Mouse (Mus musculus): ENCODE data around the gene Mrgpra4. TPM values are rescaled to one million over a fixed set of nuclear protein-coding genes. Genes with fewer than 3 reads are reported as not detected.

Mrgpra4 gene
- polyA plus RNA-seq (2012; rRNA removed), result not detected in 2 replicates

DNA sequence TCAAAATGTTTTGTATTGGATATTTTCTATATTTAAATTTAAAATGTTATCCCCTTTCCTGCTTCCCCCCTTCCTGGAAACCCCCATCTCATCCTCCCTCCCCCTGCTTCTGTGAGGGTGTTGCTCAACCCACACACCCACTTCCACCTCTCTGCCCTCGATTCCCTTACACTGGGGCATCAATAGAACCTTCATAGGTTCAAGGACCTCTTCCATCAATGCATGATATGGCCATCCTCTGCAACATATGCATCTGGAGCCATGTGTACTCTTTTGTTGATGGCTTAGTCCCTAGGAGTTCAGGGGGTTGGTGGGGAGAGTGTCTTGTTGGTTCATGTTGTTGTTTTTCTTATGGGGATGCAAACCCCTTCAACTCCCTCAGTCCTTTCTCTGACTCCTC is at the start of gene Mrgpra4:
Gene Mrgpra4 (minus strand): TSS at position 101 of the 400 bp plus-strand sequence.
- DNase-seq (ENCODE audit: low spot score), result no peak

- no peak for DNase-seq (ENCODE audit: low spot score)
Measured at GRCm38 (mm10) chr7:48027497-48027896, 45.6 kb upstream of the Mrgpra4 start, which contains the start of gene Mrgprx1. Gene Mrgprx1 (minus strand): TSS chr7:48027597.

DNA sequence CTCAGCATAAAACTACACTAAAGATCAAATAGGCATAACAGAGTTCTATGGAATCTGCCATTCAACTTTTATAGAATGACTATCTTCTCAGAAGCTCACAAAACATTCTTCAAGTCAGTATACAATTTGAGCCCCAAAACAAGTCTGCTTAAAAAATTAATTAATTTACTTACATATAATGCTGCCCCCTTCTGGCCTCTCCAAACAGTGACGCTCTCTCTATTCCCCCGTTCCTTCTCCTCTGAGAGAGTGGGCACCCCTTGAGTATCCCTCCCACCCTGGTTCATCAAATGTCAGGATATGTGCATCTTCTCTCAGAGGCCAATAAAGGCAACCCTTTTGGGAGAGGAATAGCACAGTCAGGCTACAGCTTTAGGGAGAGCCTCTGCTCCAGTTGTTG is 36.0 kb upstream of the Mrgpra4 start:
- DNase-seq (ENCODE audit: low spot score), result no peak

DNA sequence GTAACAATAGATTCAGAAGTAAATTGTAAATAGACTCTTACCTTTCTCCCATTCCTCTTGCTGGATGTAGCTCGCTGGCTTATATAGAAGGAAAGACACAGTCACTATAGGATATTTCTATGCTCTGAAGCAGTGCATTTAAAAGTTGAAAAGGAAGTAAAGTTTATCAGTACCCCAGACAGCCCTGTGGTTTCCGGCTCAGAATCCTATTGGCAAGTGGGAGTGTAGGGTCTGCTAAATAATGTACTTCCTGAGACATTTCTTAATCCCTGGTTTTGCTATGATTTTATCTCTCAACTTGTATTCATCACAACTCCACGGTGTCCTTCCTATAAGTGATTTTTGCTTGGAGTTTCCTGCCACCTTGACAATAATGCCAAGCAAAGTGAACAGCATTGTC is 13.8 kb upstream of the Mrgpra4 start:
- DNase-seq (ENCODE audit: low spot score), result no peak

GRCm38 (mm10) chr7:47986752-47987151 is 4.9 kb upstream of the Mrgpra4 start:
- no peak for DNase-seq (ENCODE audit: low spot score)

Other genes with a start within 250 kb of the Mrgpra4 start
- gene Mrgprx1, start 45.5 kb upstream of the Mrgpra4 start, polyA plus RNA-seq (2012; rRNA removed), result not detected in 2 replicates
- gene Mrgprb5, start 186.9 kb upstream of the Mrgpra4 start, polyA plus RNA-seq (2012; rRNA removed), result not detected in 2 replicates
- gene Mrgprb4, start 217.2 kb upstream of the Mrgpra4 start, polyA plus RNA-seq (2012; rRNA removed), result not detected in 2 replicates

Data from urinary bladder, adult 2 months (tissue).